Mouse (Mus musculus): ENCODE measurements around the gene Socs3. TPM values are rescaled to one million over a fixed set of nuclear protein-coding genes. Genes with fewer than 3 reads are reported as not detected.

Socs3 gene
- polyA plus RNA-seq, 1 experiment from 2014 or later = 7.2 TPM

GRCm38 (mm10) chr11:117969100-117969944 is 525 bp downstream of the Socs3 start:
- Histone ChIP-seq H3K9ac (ENCODE audit: low read depth, low read length) (peak overlapping the region; percentile 83), H3K4me1 (ENCODE audit: control insufficient read depth, insufficient read depth, low read length) (peaks cover 33% of the 10 kb centered on the region), H3K36me3 (ENCODE audit: control insufficient read depth, insufficient read depth, low read length) (no peaks in the 10 kb centered on the region), H3K27ac (ENCODE audit: low read length) (peak overlapping the region; percentile 77), H3K4me3 (ENCODE audit: low read depth, low read length) (peak overlapping the region; percentile 69), H3K27me3 (ENCODE audit: control insufficient read depth, insufficient read depth, low read depth, low read length) (peaks cover 6% of the 10 kb centered on the region), H3K9me3 (replicated peaks; ENCODE audit: control insufficient read depth, low read length, poor library complexity, severe bottlenecking) (no peaks in the 10 kb centered on the region), H3K4me2 (ENCODE audit: low read length) (peak overlapping the region; percentile 95)
- peak; percentile 90 for ATAC-seq
- under 1% methylated on average over 58 of the region's 65 CpGs for WGBS

- Histone ChIP-seq H3K9me3 (replicated peaks; ENCODE audit: control insufficient read depth, low read length, poor library complexity, severe bottlenecking) (no peaks in the 10 kb centered on the region), H3K36me3 (ENCODE audit: control insufficient read depth, insufficient read depth, low read length) (no peaks in the 10 kb centered on the region), H3K27ac (ENCODE audit: low read length) (peak overlapping the region; percentile 77), H3K4me1 (ENCODE audit: control insufficient read depth, insufficient read depth, low read length) (peaks cover 36% of the 10 kb centered on the region), H3K4me3 (ENCODE audit: low read depth, low read length) (peak overlapping the region; percentile 69), H3K9ac (ENCODE audit: low read depth, low read length) (peak overlapping the region; percentile 83), H3K4me2 (ENCODE audit: low read length) (peak overlapping the region; percentile 95), H3K27me3 (ENCODE audit: control insufficient read depth, insufficient read depth, low read depth, low read length) (peaks cover 6% of the 10 kb centered on the region)
- no peak for ATAC-seq
- under 1% methylated on average over 34 of the region's 34 CpGs for WGBS
Observed at GRCm38 (mm10) chr11:117968716-117969099, 1.1 kb downstream of the Socs3 start.

- no peak; the same call in 1 of the 2 replicates for ATAC-seq
- 1% methylated on average over 60 of the region's 64 CpGs for WGBS
- H3K27ac ChIP-seq (ENCODE audit: low read length) = peak overlapping the region; percentile 77
Observed at GRCm38 (mm10) chr11:117968016-117968671, 1.7 kb downstream of the Socs3 start.

GRCm38 (mm10) chr11:117967249-117968015 is 2.4 kb downstream of the Socs3 start:
- peak overlapping the region; percentile 95 for H3K4me2 ChIP-seq (ENCODE audit: low read length)
- peak overlapping the region; percentile 69 for H3K4me3 ChIP-seq (ENCODE audit: low read depth, low read length)
- WGBS = 5% methylated on average over 34 of the region's 34 CpGs
- no peaks in the 10 kb centered on the region for H3K9me3 ChIP-seq (replicated peaks; ENCODE audit: control insufficient read depth, low read length, poor library complexity, severe bottlenecking)
- H3K36me3 ChIP-seq (ENCODE audit: control insufficient read depth, insufficient read depth, low read length) = no peaks in the 10 kb centered on the region
- ATAC-seq = no peak
- peaks cover 6% of the 10 kb centered on the region for H3K27me3 ChIP-seq (ENCODE audit: control insufficient read depth, insufficient read depth, low read depth, low read length)
- H3K4me1 ChIP-seq (ENCODE audit: control insufficient read depth, insufficient read depth, low read length) = peaks cover 47% of the 10 kb centered on the region
- H3K9ac ChIP-seq (ENCODE audit: low read depth, low read length) = peak overlapping the region; percentile 83
- H3K27ac ChIP-seq (ENCODE audit: low read length) = no peak overlapping the region

More at GRCm38 (mm10) chr11:117968016-117968671, 1.7 kb downstream of the Socs3 start:
- Histone ChIP-seq H3K4me1 (ENCODE audit: control insufficient read depth, insufficient read depth, low read length) (peaks cover 40% of the 10 kb centered on the region), H3K27me3 (ENCODE audit: control insufficient read depth, insufficient read depth, low read depth, low read length) (peaks cover 6% of the 10 kb centered on the region), H3K9ac (ENCODE audit: low read depth, low read length) (peak overlapping the region; percentile 83), H3K9me3 (replicated peaks; ENCODE audit: control insufficient read depth, low read length, poor library complexity, severe bottlenecking) (no peaks in the 10 kb centered on the region), H3K36me3 (ENCODE audit: control insufficient read depth, insufficient read depth, low read length) (no peaks in the 10 kb centered on the region), H3K4me3 (ENCODE audit: low read depth, low read length) (peak overlapping the region; percentile 69), H3K4me2 (ENCODE audit: low read length) (peak overlapping the region; percentile 95)

- no peak overlapping the region for H3K4me3 ChIP-seq (ENCODE audit: low read depth, low read length)
- WGBS = 32% methylated on average over 7 of the region's 7 CpGs
- H3K36me3 ChIP-seq (ENCODE audit: control insufficient read depth, insufficient read depth, low read length) = no peaks in the 10 kb centered on the region
- 0 out of 2 replicates have a peak overlapping the region, but pooled peaks have one; percentile 0 for H3K9ac ChIP-seq (ENCODE audit: low read depth, low read length)
- peaks cover 6% of the 10 kb centered on the region for H3K27me3 ChIP-seq (ENCODE audit: control insufficient read depth, insufficient read depth, low read depth, low read length)
- peak overlapping the region; percentile 95 for H3K4me2 ChIP-seq (ENCODE audit: low read length)
- H3K27ac ChIP-seq (ENCODE audit: low read length) = no peak overlapping the region
- H3K4me1 ChIP-seq (ENCODE audit: control insufficient read depth, insufficient read depth, low read length) = peaks cover 53% of the 10 kb centered on the region
- no peaks in the 10 kb centered on the region for H3K9me3 ChIP-seq (replicated peaks; ENCODE audit: control insufficient read depth, low read length, poor library complexity, severe bottlenecking)
- ATAC-seq = no peak
Observed at GRCm38 (mm10) chr11:117966506-117967100, 3.2 kb downstream of the Socs3 start.

GRCm38 (mm10) chr11:117965561-117965981 is 4.3 kb downstream of the Socs3 start:
- no peak overlapping the region for H3K9ac ChIP-seq (ENCODE audit: low read depth, low read length)
- WGBS = 11% methylated on average over 9 of the region's 9 CpGs
- H3K36me3 ChIP-seq (ENCODE audit: control insufficient read depth, insufficient read depth, low read length) = no peaks in the 10 kb centered on the region

GRCm38 (mm10) chr11:117965052-117965451 is 4.8 kb downstream of the Socs3 start:
- no peak overlapping the region for H3K4me3 ChIP-seq (ENCODE audit: low read depth, low read length)
- H3K4me2 ChIP-seq (ENCODE audit: low read length) = no peak overlapping the region
- no peaks in the 10 kb centered on the region for H3K36me3 ChIP-seq (ENCODE audit: control insufficient read depth, insufficient read depth, low read length)
- ATAC-seq = no peak
- H3K9me3 ChIP-seq (replicated peaks; ENCODE audit: control insufficient read depth, low read length, poor library complexity, severe bottlenecking) = no peaks in the 10 kb centered on the region
- no peak overlapping the region for H3K27ac ChIP-seq (ENCODE audit: low read length)
- H3K4me1 ChIP-seq (ENCODE audit: control insufficient read depth, insufficient read depth, low read length) = peaks cover 53% of the 10 kb centered on the region
- no peak overlapping the region for H3K9ac ChIP-seq (ENCODE audit: low read depth, low read length)
- H3K27me3 ChIP-seq (ENCODE audit: control insufficient read depth, insufficient read depth, low read depth, low read length) = peaks cover 6% of the 10 kb centered on the region
- 39% methylated on average over 7 of the region's 7 CpGs for WGBS

More at GRCm38 (mm10) chr11:117965561-117965981, 4.3 kb downstream of the Socs3 start:
- Histone ChIP-seq H3K9me3 (replicated peaks; ENCODE audit: control insufficient read depth, low read length, poor library complexity, severe bottlenecking) (no peaks in the 10 kb centered on the region), H3K4me3 (ENCODE audit: low read depth, low read length) (no peak overlapping the region; the same call in 1 of the 2 replicates), H3K4me2 (ENCODE audit: low read length) (no peak overlapping the region), H3K27ac (ENCODE audit: low read length) (no peak overlapping the region), H3K27me3 (ENCODE audit: control insufficient read depth, insufficient read depth, low read depth, low read length) (peaks cover 6% of the 10 kb centered on the region), H3K4me1 (ENCODE audit: control insufficient read depth, insufficient read depth, low read length) (peaks cover 53% of the 10 kb centered on the region)
- ATAC-seq = no peak

- H3K9me3 ChIP-seq (replicated peaks; ENCODE audit: control insufficient read depth, low read length, poor library complexity, severe bottlenecking) = no peaks in the 10 kb centered on the region
- no peak overlapping the region for H3K4me2 ChIP-seq (ENCODE audit: low read length)
- no peak overlapping the region for H3K4me3 ChIP-seq (ENCODE audit: low read depth, low read length)
- no peaks in the 10 kb centered on the region for H3K36me3 ChIP-seq (ENCODE audit: control insufficient read depth, insufficient read depth, low read length)
- WGBS = 31% methylated on average over 1 of the region's 1 CpGs
- no peak overlapping the region for H3K9ac ChIP-seq (ENCODE audit: low read depth, low read length)
- peaks cover 49% of the 10 kb centered on the region for H3K4me1 ChIP-seq (ENCODE audit: control insufficient read depth, insufficient read depth, low read length)
- H3K27me3 ChIP-seq (ENCODE audit: control insufficient read depth, insufficient read depth, low read depth, low read length) = peaks cover 6% of the 10 kb centered on the region
- no peak overlapping the region for H3K27ac ChIP-seq (ENCODE audit: low read length)
- ATAC-seq = no peak
Observed at GRCm38 (mm10) chr11:117964294-117964693, 5.6 kb downstream of the Socs3 start.
